Mouse (Mus musculus) testis, postnatal 14 days (tissue): ENCODE data around the gene Rsph10b.

Source experiments
- DNase-seq: peaks from one replicate; pipeline ENCODE4 v3.0.0; 2021; ENCODE audit warnings: low spot score

Gene Rsph10b

GRCm38 (mm10) chr5:143932831-143933230 is at the start of gene Rsph10b:
Gene Rsph10b, plus strand, starts transcription at chr5:143933035.
- DNase-seq, result peak; percentile 17

GRCm38 (mm10) chr5:143885274-143885673 is 47.6 kb upstream of the Rsph10b start:
- DNase-seq, result no peak

GRCm38 (mm10) chr5:143890741-143891140 is 42.1 kb upstream of the Rsph10b start:
- no peak for DNase-seq

- DNase-seq, result no peak
Measured at GRCm38 (mm10) chr5:143892255-143892886, 40.5 kb upstream of the Rsph10b start.

- no peak for DNase-seq
Measured at GRCm38 (mm10) chr5:143893396-143893795, 39.4 kb upstream of the Rsph10b start.

- DNase-seq, result no peak
Measured at GRCm38 (mm10) chr5:143897635-143898330, 35.1 kb upstream of the Rsph10b start, which contains the start of gene Ankrd61. Gene Ankrd61, minus strand, starts transcription at chr5:143897685.

GRCm38 (mm10) chr5:143902111-143902510 is 30.7 kb upstream of the Rsph10b start:
- DNase-seq, result no peak

GRCm38 (mm10) chr5:143903813-143904212 is 29.0 kb upstream of the Rsph10b start:
- DNase-seq, result no peak

- DNase-seq, result no peak
Measured at GRCm38 (mm10) chr5:143906429-143906828, 26.4 kb upstream of the Rsph10b start.

- no peak for DNase-seq
Measured at GRCm38 (mm10) chr5:143908926-143909325, 23.9 kb upstream of the Rsph10b start.

- peak; percentile 98 for DNase-seq
Measured at GRCm38 (mm10) chr5:143909417-143910400, 23.1 kb upstream of the Rsph10b start, which contains the start of the genes Aimp2 and Pms2. Gene Aimp2, minus strand, starts transcription at chr5:143909847. Gene Pms2, plus strand, starts transcription at chr5:143909964.

- no peak for DNase-seq
Measured at GRCm38 (mm10) chr5:143916221-143916620, 16.6 kb upstream of the Rsph10b start.

- no peak for DNase-seq
Measured at GRCm38 (mm10) chr5:143917418-143917817, 15.4 kb upstream of the Rsph10b start.

- no peak for DNase-seq
Measured at GRCm38 (mm10) chr5:143918120-143918519, 14.7 kb upstream of the Rsph10b start.

- DNase-seq, result no peak
Measured at GRCm38 (mm10) chr5:143924781-143925452, 7.9 kb upstream of the Rsph10b start.

GRCm38 (mm10) chr5:143927875-143928274 is 5.0 kb upstream of the Rsph10b start, which contains the start of gene Gm42421:
Gene Gm42421, plus strand, starts transcription at chr5:143928175.
- no peak for DNase-seq

GRCm38 (mm10) chr5:143929291-143929690 is 3.5 kb upstream of the Rsph10b start:
- DNase-seq, result no peak

GRCm38 (mm10) chr5:143930656-143931055 is 2.2 kb upstream of the Rsph10b start:
- no peak for DNase-seq

- no peak for DNase-seq
Measured at GRCm38 (mm10) chr5:143931863-143932580, 813 bp upstream of the Rsph10b start.

GRCm38 (mm10) chr5:143933414-143933813 is 579 bp downstream of the Rsph10b start:
- no peak for DNase-seq

- DNase-seq, result no peak
Measured at GRCm38 (mm10) chr5:143933875-143934274, 1.0 kb downstream of the Rsph10b start.
